Comparison of ENCODE assay signal across 8 mouse cellular contexts in genomic region chr6:48646995-48647394, GRCm38 (mm10). TPM values are rescaled to one million over a fixed set of nuclear protein-coding genes. Genes with fewer than 3 reads are reported as not detected.
DNase-seq lines count a peak whose midpoint lies in the region; ATAC-seq lines count a peak whose summit lies in the region.
"Had no signal": no experiment of that assay in that cellular context is flagged by ENCODE, and none has a peak within 500 bp of the region (broad histone marks: within the 10 kb centered on the region; RNA-seq: fewer than 3 reads in every experiment).

TSS of gene Gimap8 (plus strand) at chr6:48647234.

- peaks cover 3% of the 10 kb centered on the region; the same call in 1 of the 2 replicates for H3K27me3 ChIP-seq in kidney, embryonic 15.5 days
- H3K27me3 ChIP-seq: embryonic facial prominence, embryonic 13.5 days had no signal

- peak within 1 kb of the TSS; percentile 14 for H3K4me3 ChIP-seq in kidney, embryonic 15.5 days (replicated peaks)
- H3K4me3 ChIP-seq: embryonic facial prominence, embryonic 13.5 days had no signal

- H3K4me1 ChIP-seq in kidney, embryonic 15.5 days: peaks cover 4% of the 10 kb centered on the region
- H3K4me1 ChIP-seq: embryonic facial prominence, embryonic 13.5 days had no signal

- no peak within 1 kb of the TSS for H3K9ac ChIP-seq in kidney, embryonic 15.5 days
- H3K9ac ChIP-seq: embryonic facial prominence, embryonic 13.5 days had no signal

- H3K9me3 ChIP-seq in kidney, embryonic 15.5 days (replicated peaks): no peaks in the 10 kb centered on the region
- H3K9me3 ChIP-seq: embryonic facial prominence, embryonic 13.5 days had no signal

- peak; percentile 87 for DNase-seq in A20 (ENCODE audit: low read depth, low spot score)
- DNase-seq in ES-CJ7 (ENCODE audit: low read depth, low spot score): peak; percentile 60
- DNase-seq in thymus, postnatal 36 days: peak; percentile 88 to 92
- no peak for DNase-seq in frontal cortex, postnatal 14 days (ENCODE audit: low spot score in 2 of 2)

- H3K4me2 ChIP-seq in kidney, embryonic 15.5 days: peak within 1 kb of the TSS; percentile 28
- H3K4me2 ChIP-seq: embryonic facial prominence, embryonic 13.5 days had no signal

- peak; percentile 66 for ATAC-seq in granulocyte monocyte progenitor cell, adult 5-6 weeks (replicated peaks; ENCODE audit: poor library complexity, severe bottlenecking)
- no peak for ATAC-seq in kidney, embryonic 15.5 days (replicated peaks; ENCODE audit: low FRiP score)
- peak; percentile 91 for ATAC-seq in megakaryocyte progenitor cell, adult 5-6 weeks (replicated peaks; ENCODE audit: poor library complexity)

- WGBS in kidney, embryonic 15.5 days: 43% methylated on average over 3 of the region's 3 CpGs

- H3K27ac ChIP-seq in kidney, embryonic 15.5 days: no peak within 1 kb of the TSS
- H3K27ac ChIP-seq: embryonic facial prominence, embryonic 13.5 days had no signal

- no peaks in the 10 kb centered on the region for H3K36me3 ChIP-seq in kidney, embryonic 15.5 days
- H3K36me3 ChIP-seq: embryonic facial prominence, embryonic 13.5 days had no signal

RNA-seq across cellular contexts. Expression of gene Gimap8, which starts in this region (rescaled TPM):
- not detected in 2 replicates for total RNA-seq in granulocyte monocyte progenitor cell, adult 5-6 weeks (2014; fragmentation: Nextera tagmentation)
- total RNA-seq in granulocyte monocyte progenitor cell, adult 5-6 weeks (2017): 0.34 and 0.72 TPM in 2 replicates
- polyA plus RNA-seq in kidney, embryonic 15.5 days (2015; fragmentation: Nextera tagmentation; extraction: Ambion mirVana): 3.3 and 3.8 TPM in 2 replicates
- total RNA-seq in megakaryocyte progenitor cell, adult 5-6 weeks (2015): 0.27 and 1.1 TPM in 2 replicates
- total RNA-seq in megakaryocyte progenitor cell, adult 5-6 weeks (2017): 0.50 and 2.0 TPM in 2 replicates

Comparison
In these comparisons a context has a peak if more than half of its experiments do, and no peak if none do; other contexts are left out.
1. Peak in ATAC-seq in granulocyte monocyte progenitor cell, adult 5-6 weeks; RNA of the gene not detected or under 1 TPM.
2. DNase-seq: peak in A20 (single experiment), ES-CJ7 (single experiment) and thymus, postnatal 36 days (2 of 2); none in frontal cortex, postnatal 14 days (0 of 2).